In genomic region chr3:37686751-37687150, GRCm38 (mm10) we compare ENCODE assay signal across 8 mouse cellular contexts. TPM values are rescaled to one million over a fixed set of nuclear protein-coding genes. Genes with fewer than 3 reads are reported as not detected.
DNase-seq lines count a peak whose midpoint lies in the region; ATAC-seq and TF ChIP-seq lines count a peak whose summit lies in the region.

No protein-coding gene starts in this region.

- H3K79me2 ChIP-seq in CH12.LX (replicated peaks; ENCODE audit: control insufficient read depth, extremely low read depth, insufficient read depth, poor library complexity, severe bottlenecking), result no peaks in the 10 kb centered on the region

- dilution Hi-C loops in CH12.LX (cut with MboI; ENCODE audit: extremely low pct_ligation_motif_present, extremely low pct_unique_long_range_greater_than_20kb, low sequenced_read_pairs), result no loop called here

- H3K36me3 ChIP-seq in heart, embryonic 12.5 days, result no peaks in the 10 kb centered on the region
- H3K36me3 ChIP-seq in CH12.LX (replicated peaks in 1 of 2; ENCODE audit: control insufficient read depth in 1 of 2, insufficient read depth in 1 of 2, low read length in 1 of 2), result no peaks in the 10 kb centered on the region
- no peaks in the 10 kb centered on the region for H3K36me3 ChIP-seq in forebrain, embryonic 13.5 days (ENCODE audit: poor library complexity, severe bottlenecking)
- no peaks in the 10 kb centered on the region for H3K36me3 ChIP-seq in liver, embryonic 15.5 days (replicated peaks)

- H3K4me2 ChIP-seq in heart, embryonic 12.5 days, result peak overlapping the region; percentile 68
- H3K4me2 ChIP-seq in CH12.LX (ENCODE audit: insufficient read depth, low read depth, poor library complexity, severe bottlenecking), result peak overlapping the region; percentile 23
- peak overlapping the region; percentile 57 for H3K4me2 ChIP-seq in forebrain, embryonic 13.5 days
- peak overlapping the region; percentile 45 for H3K4me2 ChIP-seq in liver, embryonic 15.5 days

- no peak for DNase-seq in heart, adult 11 months
- DNase-seq in CH12.LX (ENCODE audit: extremely low read depth), result no peak
- no peak for DNase-seq in right cerebral cortex, adult 18-20 months
- DNase-seq in urinary bladder, postnatal 36 days (ENCODE audit: low spot score in 2 of 2), result no peak
- no peak for DNase-seq in gastrocnemius, postnatal 36 days

- peaks cover 16% of the 10 kb centered on the region for H3K4me1 ChIP-seq in heart, embryonic 12.5 days (replicated peaks)
- no peaks in the 10 kb centered on the region; a peak in 1 of 4 replicates for H3K4me1 ChIP-seq in CH12.LX (ENCODE audit: control insufficient read depth in 1 of 2, insufficient read depth in 2 of 2)
- H3K4me1 ChIP-seq in forebrain, embryonic 13.5 days, result peaks cover 8% of the 10 kb centered on the region
- H3K4me1 ChIP-seq in liver, embryonic 15.5 days (replicated peaks), result no peaks in the 10 kb centered on the region

- WGBS in heart, embryonic 12.5 days, result 20% methylated on average over 6 of the region's 6 CpGs
- WGBS in forebrain, embryonic 13.5 days, result 28% methylated on average over 6 of the region's 6 CpGs
- 21% methylated on average over 6 of the region's 6 CpGs for WGBS in liver, embryonic 15.5 days (ENCODE audit: insufficient replicate concordance)

- no peak for TF ChIP-seq RAD21 in CH12.LX (IDR thresholded peaks at IDR 0.05; ENCODE audit: low read depth, low read length)

- no peak overlapping the region for H3K27ac ChIP-seq in heart, embryonic 12.5 days (ENCODE audit: poor library complexity, severe bottlenecking)
- no peak overlapping the region for H3K27ac ChIP-seq in CH12.LX (ENCODE audit: insufficient read depth, low read depth)
- H3K27ac ChIP-seq in forebrain, embryonic 13.5 days, result no peak overlapping the region
- no peak overlapping the region for H3K27ac ChIP-seq in liver, embryonic 15.5 days (replicated peaks)

- TF ChIP-seq CTCF in CH12.LX (conservative IDR thresholded peaks at IDR 0.05 in 1 of 2, IDR thresholded peaks at IDR 0.05 in 1 of 2; ENCODE audit: low read depth in 2 of 2, low read length in 2 of 2), result no peak

- in situ Hi-C loops in CH12.LX (cut with MboI; ENCODE audit: low pct_ligation_motif_present, low pct_unique_long_range_greater_than_20kb, low sequenced_read_pairs), result no loop called here

- H3K9me3 ChIP-seq in heart, embryonic 12.5 days (replicated peaks), result no peaks in the 10 kb centered on the region
- H3K9me3 ChIP-seq in CH12.LX (replicated peaks; ENCODE audit: low read length), result no peaks in the 10 kb centered on the region
- H3K9me3 ChIP-seq in forebrain, embryonic 13.5 days (replicated peaks), result no peaks in the 10 kb centered on the region
- H3K9me3 ChIP-seq in liver, embryonic 15.5 days (replicated peaks), result no peaks in the 10 kb centered on the region

- no peak for TF ChIP-seq POLR2A in CH12.LX (IDR thresholded peaks at IDR 0.05; ENCODE audit: low read depth, low read length)

- peaks cover 28% of the 10 kb centered on the region for H3K27me3 ChIP-seq in heart, embryonic 12.5 days (replicated peaks)
- no peaks in the 10 kb centered on the region for H3K27me3 ChIP-seq in CH12.LX (replicated peaks)
- H3K27me3 ChIP-seq in forebrain, embryonic 13.5 days, result 0 out of 2 replicates have a peak, but pooled peaks cover 7% of the 10 kb centered on the region
- H3K27me3 ChIP-seq in liver, embryonic 15.5 days, result peaks cover 59% of the 10 kb centered on the region

- no peak for TF ChIP-seq EP300 in CH12.LX (IDR thresholded peaks at IDR 0.05; ENCODE audit: low read length)

- intact Hi-C loops in gastrocnemius, postnatal 36 days (cut with DNase I), result no loop called here

- H3K4me3 ChIP-seq in heart, embryonic 12.5 days, result peak overlapping the region; percentile 42
- H3K4me3 ChIP-seq in CH12.LX (replicated peaks in 1 of 3; ENCODE audit: low read depth in 2 of 3, low read length in 2 of 3, poor library complexity in 1 of 3), result peak overlapping the region in 1 of 3 experiments; percentile 19
- peak overlapping the region; percentile 29 for H3K4me3 ChIP-seq in forebrain, embryonic 13.5 days
- peak overlapping the region; percentile 25 for H3K4me3 ChIP-seq in liver, embryonic 15.5 days (replicated peaks)

- H3K9ac ChIP-seq in heart, embryonic 12.5 days, result peak overlapping the region; percentile 41
- H3K9ac ChIP-seq in CH12.LX (ENCODE audit: insufficient read depth, low read depth), result no peak overlapping the region
- peak overlapping the region; percentile 43 for H3K9ac ChIP-seq in forebrain, embryonic 13.5 days
- no peak overlapping the region for H3K9ac ChIP-seq in liver, embryonic 15.5 days

- ATAC-seq in heart, embryonic 12.5 days (ENCODE audit: insufficient number of reproducible peaks, low FRiP score), result no peak
- no peak for ATAC-seq in forebrain, embryonic 13.5 days
- ATAC-seq in liver, embryonic 15.5 days (ENCODE audit: insufficient read depth), result no peak

TF ChIP-seq in CH12.LX, 34 proteins besides CTCF, POLR2A, EP300 and RAD21:
- TF ChIP-seq SIN3A (IDR thresholded peaks at IDR 0.05; ENCODE audit: low read length) (no peak), CHD2 (IDR thresholded peaks at IDR 0.05; ENCODE audit: low read length) (no peak), ZNF384 (IDR thresholded peaks at IDR 0.05; ENCODE audit: low read depth, low read length) (no peak)

RNA-seq across cellular contexts. Expression of gene Gm5148, which starts 37.5 kb away (rescaled TPM):
- 1.5 and 1.8 TPM in 2 replicates for polyA plus RNA-seq in heart, embryonic 12.5 days (2016; fragmentation: Nextera tagmentation; extraction: Ambion mirVana)
- total RNA-seq in CH12.LX (2012; rRNA removed) (130 and 146 TPM in 2 replicates), CH12.LX (2014; rRNA removed) (not detected in 2 replicates)
- 0.55 TPM in 1 of 2 replicates, not detected in the other for polyA plus RNA-seq in CH12.LX (2012; ENCODE audit: insufficient read length, low read depth)
- 5.2 and 5.3 TPM in 2 replicates for polyA plus RNA-seq in forebrain, embryonic 13.5 days (2015; fragmentation: Nextera tagmentation; extraction: Ambion mirVana)
- 2.2 and 2.6 TPM in 2 replicates for polyA plus RNA-seq in liver, embryonic 15.5 days (2015; fragmentation: Nextera tagmentation; extraction: Ambion mirVana)
- not detected for total RNA-seq in gastrocnemius, postnatal 36 days (2021)

RNA-seq across cellular contexts. Expression of gene Spry1, which starts 47.0 kb away (rescaled TPM):
- polyA plus RNA-seq in heart, embryonic 12.5 days (2016; fragmentation: Nextera tagmentation; extraction: Ambion mirVana), result 5.1 and 5.4 TPM in 2 replicates
- total RNA-seq in CH12.LX (2012; rRNA removed) (not detected in 2 replicates), CH12.LX (2014; rRNA removed) (not detected in 2 replicates)
- polyA plus RNA-seq in CH12.LX (2012; ENCODE audit: insufficient read length, low read depth), result not detected in 2 replicates
- 6.1 and 9.8 TPM in 2 replicates for polyA plus RNA-seq in forebrain, embryonic 13.5 days (2015; fragmentation: Nextera tagmentation; extraction: Ambion mirVana)
- 3.0 and 3.9 TPM in 2 replicates for polyA plus RNA-seq in liver, embryonic 15.5 days (2015; fragmentation: Nextera tagmentation; extraction: Ambion mirVana)
- total RNA-seq in gastrocnemius, postnatal 36 days (2021), result 10 to 100 TPM; 17.2 to 20.1 TPM

Comparison
In these comparisons a context has a peak if more than half of its experiments do, and no peak if none do; other contexts are left out.
1. H3K9ac ChIP-seq: peak in heart, embryonic 12.5 days (single experiment) and forebrain, embryonic 13.5 days (single experiment); none in CH12.LX (single experiment) and liver, embryonic 15.5 days (single experiment).
2. Peak in every context shown above with its lines, with median percentiles within 50 percentile points of each other: H3K4me2 ChIP-seq.